Mouse (Mus musculus): Measurements from ENCODE around the gene Hdac10.

GRCm38 (mm10) chr15:89122649-89123366 lies 5.7 kb downstream of the Hdac10 start, which contains the start of gene Tubgcp6:
- no peak for TF ChIP-seq CTCF (IDR thresholded peaks at IDR 0.05; ENCODE audit: low read depth)
- no peak for TF ChIP-seq EP300 (optimal IDR thresholded peaks at IDR 0.05)

Measured in stomach, postnatal 0 days (tissue).